Mouse (Mus musculus) intestine, embryonic 16.5 days (tissue): Measurements from ENCODE around the gene Lsm4. TPM values are rescaled to one million over a fixed set of nuclear protein-coding genes. Genes with fewer than 3 reads are reported as not detected.

Experiments used
- ATAC-seq: fragments of 200-750 bp; cut with Nextera tagmentation; 2 replicates; pipeline ENCODE4 v1.8.0; 2017; ENCODE audit warnings: moderate TSS enrichment, moderate library complexity
- H3K27ac ChIP-seq: fragments of 300-500 bp; sonication (generic); 2 replicates; pipeline ENCODE4 v1.5.1; 2014; ENCODE audit warnings: mild to moderate bottlenecking, low read length
- H3K27me3 ChIP-seq: fragments of 300-500 bp; sonication (generic); replicated peaks from 2 replicates; pipeline ENCODE4 v1.6.1; 2014; ENCODE audit warnings: low read length, control low read depth, mixed read lengths; ENCODE audit not compliant: control insufficient read depth, insufficient read depth
- H3K36me3 ChIP-seq: fragments of 300-500 bp; sonication (generic); 2 replicates; pipeline ENCODE4 v1.6.1; 2014; ENCODE audit warnings: low read length, control low read depth; ENCODE audit not compliant: control insufficient read depth, insufficient read depth
- H3K4me1 ChIP-seq: fragments of 300-500 bp; sonication (generic); 2 replicates; pipeline ENCODE4 v1.6.1; 2014; ENCODE audit warnings: low read length, control low read depth, mixed read lengths; ENCODE audit not compliant: control insufficient read depth, insufficient read depth
- H3K4me2 ChIP-seq: fragments of 300-500 bp; sonication (generic); 2 replicates; pipeline ENCODE4 v1.6.1; 2014; ENCODE audit warnings: low read depth, low read length, control low read depth
- H3K4me3 ChIP-seq: fragments of 300-500 bp; sonication (generic); 2 replicates; pipeline ENCODE4 v1.5.1; 2014; ENCODE audit warnings: mild to moderate bottlenecking, low read length
- H3K9ac ChIP-seq: fragments of 300-500 bp; sonication (generic); 2 replicates; pipeline ENCODE4 v1.6.1; 2014; ENCODE audit warnings: low read depth, low read length
- H3K9me3 ChIP-seq: fragments of 300-500 bp; sonication (generic); 2 replicates; pipeline ENCODE4 v1.6.1; 2016; ENCODE audit warnings: low read length, control low read depth; ENCODE audit not compliant: control insufficient read depth
- WGBS: fragments of 180-500 bp; shearing (Covaris S2); extraction: QIAGEN DNeasy Blood & Tissue Kit; methylation state at CpG from one replicate; pipeline ENCODE4 v1.1.7; 2014; 5-methylcytosine and 5-hydroxymethylcytosine counted together
- polyA plus RNA-seq: library from polyadenylated mRNA; unstranded; fragments of >200 nt; fragmentation: Nextera tagmentation; extraction: Ambion mirVana; gene quantifications from 2 replicates; pipeline ENCODE4 v1.2.1, GENCODE M21; 2015

Gene Lsm4
- polyA plus RNA-seq, 1 experiment from 2014 or later: 228 TPM

GRCm38 (mm10) chr8:70647343-70648163 is 25.5 kb upstream of the Lsm4 start:
- H3K4me1 ChIP-seq: peaks cover 40% of the 10 kb centered on the region
- WGBS: 50% methylated on average over 8 of the region's 8 CpGs
- ATAC-seq: no peak
- H3K9ac ChIP-seq: peak overlapping the region; percentile 49; the same call in 1 of the 2 replicates
- no peak overlapping the region for H3K4me3 ChIP-seq
- no peaks in the 10 kb centered on the region for H3K27me3 ChIP-seq
- no peaks in the 10 kb centered on the region for H3K9me3 ChIP-seq
- H3K36me3 ChIP-seq: peaks cover 12% of the 10 kb centered on the region; the same call in 1 of the 2 replicates
- H3K4me2 ChIP-seq: no peak overlapping the region
- peak overlapping the region; percentile 58 for H3K27ac ChIP-seq

DNA sequence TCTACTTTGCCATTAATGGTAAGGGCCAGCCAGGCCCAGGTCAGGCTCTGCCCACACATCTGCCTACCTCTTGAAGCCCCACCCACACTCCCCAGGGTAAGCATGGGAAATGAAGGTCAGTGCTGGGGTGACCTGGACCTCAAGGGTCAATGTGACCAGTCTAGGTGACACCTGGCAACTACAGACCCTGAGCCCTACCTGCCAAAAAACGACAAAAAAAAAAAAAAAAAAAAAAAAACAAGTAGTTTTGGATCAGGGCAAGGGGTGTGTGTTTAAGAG is 24.9 kb upstream of the Lsm4 start:
- H3K4me2 ChIP-seq: no peak overlapping the region
- peaks cover 12% of the 10 kb centered on the region; the same call in 1 of the 2 replicates for H3K36me3 ChIP-seq
- peaks cover 43% of the 10 kb centered on the region for H3K4me1 ChIP-seq
- H3K4me3 ChIP-seq: no peak overlapping the region
- no peaks in the 10 kb centered on the region for H3K27me3 ChIP-seq
- H3K27ac ChIP-seq: peak overlapping the region; percentile 81
- H3K9me3 ChIP-seq: no peaks in the 10 kb centered on the region
- 0 out of 2 replicates have a peak overlapping the region, but pooled peaks have one; percentile 49 for H3K9ac ChIP-seq
- WGBS: 63% methylated on average over 1 of the region's 1 CpGs
- ATAC-seq: no peak

DNA sequence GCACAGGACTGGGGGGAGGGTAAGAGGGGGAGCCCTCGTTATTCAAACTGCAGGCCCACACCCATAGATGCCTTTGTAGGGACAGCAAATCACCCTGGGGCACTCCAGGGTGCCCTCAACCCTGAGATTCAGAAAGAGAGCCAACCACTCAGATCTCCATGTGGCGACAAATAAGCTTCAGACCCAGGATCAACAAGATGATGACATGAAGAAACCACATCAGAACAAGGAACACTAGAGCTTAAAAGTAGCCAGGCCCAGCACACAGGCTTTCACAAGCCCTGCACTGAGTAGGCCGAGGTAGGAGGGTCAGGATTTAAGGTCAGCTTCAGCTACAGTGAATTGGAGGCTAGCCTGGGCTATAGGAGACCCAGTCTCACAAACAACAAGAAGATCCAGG is 24.1 kb upstream of the Lsm4 start:
- peak overlapping the region; percentile 48; the same call in 1 of the 2 replicates for H3K9ac ChIP-seq
- H3K9me3 ChIP-seq: no peaks in the 10 kb centered on the region
- peaks cover 12% of the 10 kb centered on the region; the same call in 1 of the 2 replicates for H3K36me3 ChIP-seq
- ATAC-seq: peak; percentile 8; the same call in 1 of the 2 replicates
- H3K27me3 ChIP-seq: no peaks in the 10 kb centered on the region
- H3K27ac ChIP-seq: peak overlapping the region; percentile 81
- peaks cover 47% of the 10 kb centered on the region for H3K4me1 ChIP-seq
- no peak overlapping the region for H3K4me3 ChIP-seq
- no peak overlapping the region for H3K4me2 ChIP-seq
- WGBS: 59% methylated on average over 3 of the region's 3 CpGs

DNA sequence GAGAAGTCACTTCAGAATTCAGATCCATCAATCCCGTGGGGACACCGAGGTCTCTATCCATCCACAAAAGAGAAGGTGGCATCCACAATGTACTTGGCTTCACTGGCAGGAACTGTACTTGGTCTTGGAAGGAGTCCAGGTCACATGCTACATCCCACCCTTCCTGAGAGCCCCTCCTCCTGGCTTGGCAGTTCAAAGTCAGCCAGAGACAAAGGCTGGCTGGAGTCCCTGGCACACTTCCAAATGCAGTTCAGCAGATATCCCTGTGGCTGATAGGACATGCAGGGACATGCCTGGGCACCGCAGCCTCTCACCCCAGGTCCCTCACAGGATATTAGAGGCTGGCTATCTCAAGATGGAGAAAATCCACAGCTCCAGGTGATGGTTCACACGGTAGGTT is 23.7 kb upstream of the Lsm4 start:
- H3K9me3 ChIP-seq: no peaks in the 10 kb centered on the region
- peaks cover 47% of the 10 kb centered on the region for H3K4me1 ChIP-seq
- H3K27ac ChIP-seq: peak overlapping the region; percentile 81
- no peak overlapping the region for H3K4me2 ChIP-seq
- peaks cover 12% of the 10 kb centered on the region; the same call in 1 of the 2 replicates for H3K36me3 ChIP-seq
- 48% methylated on average over 4 of the region's 4 CpGs for WGBS
- H3K27me3 ChIP-seq: no peaks in the 10 kb centered on the region
- peak overlapping the region; percentile 48 for H3K9ac ChIP-seq
- peak; percentile 82 for ATAC-seq
- H3K4me3 ChIP-seq: no peak overlapping the region

GRCm38 (mm10) chr8:70650351-70650750 is 22.7 kb upstream of the Lsm4 start:
- WGBS: 87% methylated on average over 17 of the region's 17 CpGs
- peak overlapping the region; percentile 81 for H3K27ac ChIP-seq
- no peak overlapping the region for H3K4me2 ChIP-seq
- H3K36me3 ChIP-seq: peaks cover 12% of the 10 kb centered on the region; the same call in 1 of the 2 replicates
- H3K27me3 ChIP-seq: no peaks in the 10 kb centered on the region
- H3K9me3 ChIP-seq: no peaks in the 10 kb centered on the region
- peaks cover 47% of the 10 kb centered on the region for H3K4me1 ChIP-seq
- H3K9ac ChIP-seq: 0 out of 2 replicates have a peak overlapping the region, but pooled peaks have one; percentile 48
- ATAC-seq: no peak
- H3K4me3 ChIP-seq: no peak overlapping the region

DNA sequence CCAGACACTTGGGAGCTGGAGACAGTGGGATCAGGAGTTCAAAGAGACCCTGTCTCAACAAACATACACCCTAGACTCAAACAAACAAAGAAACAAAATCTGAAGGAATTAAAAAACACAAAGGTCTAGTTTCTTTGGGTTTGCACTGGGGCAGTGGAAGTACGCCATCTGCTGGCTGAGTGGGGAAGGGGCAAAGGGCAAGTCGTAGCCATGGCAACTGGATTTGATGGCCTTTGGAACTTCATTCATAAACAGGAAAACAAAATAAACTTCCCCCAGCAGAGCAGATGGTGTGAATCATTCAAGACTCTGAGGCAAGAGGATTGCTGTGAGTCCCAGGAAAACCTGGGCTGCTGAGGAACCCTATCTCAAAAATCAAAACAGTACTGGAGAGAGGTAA is 19.8 kb upstream of the Lsm4 start:
- Histone ChIP-seq H3K9ac (no peak overlapping the region), H3K9me3 (no peaks in the 10 kb centered on the region), H3K4me1 (peaks cover 39% of the 10 kb centered on the region), H3K36me3 (peaks cover 17% of the 10 kb centered on the region), H3K27me3 (no peaks in the 10 kb centered on the region), H3K4me3 (no peak overlapping the region), H3K4me2 (no peak overlapping the region), H3K27ac (peak overlapping the region; percentile 23; the same call in 1 of the 2 replicates)
- 52% methylated on average over 2 of the region's 2 CpGs for WGBS
- no peak for ATAC-seq

- no peak for ATAC-seq
- H3K27ac ChIP-seq: no peak overlapping the region
- no peak overlapping the region for H3K4me2 ChIP-seq
- peaks cover 38% of the 10 kb centered on the region for H3K4me1 ChIP-seq
- no peaks in the 10 kb centered on the region for H3K9me3 ChIP-seq
- H3K36me3 ChIP-seq: peaks cover 17% of the 10 kb centered on the region
- H3K27me3 ChIP-seq: no peaks in the 10 kb centered on the region
- H3K9ac ChIP-seq: no peak overlapping the region
- WGBS: 68% methylated on average over 1 of the region's 1 CpGs
- no peak overlapping the region for H3K4me3 ChIP-seq
Measured at GRCm38 (mm10) chr8:70654121-70654520, 18.9 kb upstream of the Lsm4 start.

GRCm38 (mm10) chr8:70655469-70655868 is 17.6 kb upstream of the Lsm4 start:
- Histone ChIP-seq H3K9me3 (no peaks in the 10 kb centered on the region), H3K9ac (no peak overlapping the region), H3K4me2 (no peak overlapping the region), H3K4me1 (peaks cover 31% of the 10 kb centered on the region), H3K27me3 (no peaks in the 10 kb centered on the region), H3K36me3 (peaks cover 15% of the 10 kb centered on the region), H3K27ac (no peak overlapping the region), H3K4me3 (no peak overlapping the region)
- 67% methylated on average over 2 of the region's 2 CpGs for WGBS
- no peak for ATAC-seq

- H3K9me3 ChIP-seq: no peaks in the 10 kb centered on the region
- no peak overlapping the region for H3K27ac ChIP-seq
- no peak for ATAC-seq
- no peak overlapping the region for H3K4me2 ChIP-seq
- H3K4me3 ChIP-seq: no peak overlapping the region
- no peaks in the 10 kb centered on the region for H3K27me3 ChIP-seq
- WGBS: 72% methylated on average over 13 of the region's 13 CpGs
- H3K36me3 ChIP-seq: peaks cover 10% of the 10 kb centered on the region
- H3K9ac ChIP-seq: no peak overlapping the region
- H3K4me1 ChIP-seq: peaks cover 31% of the 10 kb centered on the region
Measured at GRCm38 (mm10) chr8:70656193-70656790, 16.8 kb upstream of the Lsm4 start.
